Mouse (Mus musculus) heart, adult 8-10 months (tissue): ENCODE measurements at regions not wholly inside any gene's neighbourhood (a gene's known extent, or its start where the extent isn't known, plus 50 kb on each side); places are given as distances from the start of the nearest gene placed in this dataset.

Experiments used
- DNase-seq: peaks from one replicate; pipeline ENCODE4 v3.0.0; 2022; ENCODE audit warnings: low spot score

GRCm38 (mm10) chr6:31061813-31062212 lies 102.9 kb upstream of the Klf14 start:
- DNase-seq, result no peak

- no peak for DNase-seq
Measured at GRCm38 (mm10) chr6:31065419-31065818, 106.5 kb upstream of the Klf14 start.

GRCm38 (mm10) chr6:31066861-31067260 lies 108.0 kb upstream of the Klf14 start:
- DNase-seq, result no peak

- DNase-seq, result no peak
Measured at GRCm38 (mm10) chr6:31067453-31067852, 108.6 kb upstream of the Klf14 start.

GRCm38 (mm10) chr6:31069243-31069642 lies 110.4 kb upstream of the Klf14 start:
- DNase-seq, result no peak

GRCm38 (mm10) chr6:31070537-31070936 lies 111.7 kb upstream of the Klf14 start:
- DNase-seq, result no peak

- no peak for DNase-seq
Measured at GRCm38 (mm10) chr6:31070966-31071365, 112.1 kb upstream of the Klf14 start.

GRCm38 (mm10) chr6:31072072-31072471 lies 113.2 kb upstream of the Klf14 start:
- DNase-seq, result no peak

GRCm38 (mm10) chr6:31072559-31072958 lies 113.7 kb upstream of the Klf14 start:
- DNase-seq, result no peak

- DNase-seq, result no peak
Measured at GRCm38 (mm10) chr6:31073338-31073737, 114.5 kb upstream of the Klf14 start.

GRCm38 (mm10) chr6:31074394-31074793 lies 115.5 kb upstream of the Klf14 start:
- no peak for DNase-seq

GRCm38 (mm10) chr6:31075209-31075571 lies 116.3 kb upstream of the Klf14 start:
- DNase-seq, result no peak

GRCm38 (mm10) chr6:31075572-31076477 lies 116.9 kb upstream of the Klf14 start:
- peak; percentile 78 for DNase-seq

- DNase-seq, result no peak
Measured at GRCm38 (mm10) chr6:31076478-31076834, 117.6 kb upstream of the Klf14 start.

- DNase-seq, result no peak
Measured at GRCm38 (mm10) chr6:31077216-31077615, 118.3 kb upstream of the Klf14 start.

- no peak for DNase-seq
Measured at GRCm38 (mm10) chr6:31077779-31078178, 118.9 kb upstream of the Klf14 start.

- peak; percentile 83 for DNase-seq
Measured at GRCm38 (mm10) chr6:31078413-31078812, 119.5 kb upstream of the Klf14 start.

GRCm38 (mm10) chr6:31079586-31080259 lies 120.8 kb upstream of the Klf14 start:
- DNase-seq, result no peak

GRCm38 (mm10) chr6:31080279-31080678 lies 121.4 kb upstream of the Klf14 start:
- DNase-seq, result no peak

GRCm38 (mm10) chr6:31080691-31081090 lies 121.8 kb upstream of the Klf14 start:
- DNase-seq, result no peak

- DNase-seq, result no peak
Measured at GRCm38 (mm10) chr6:31081238-31081637, 122.4 kb upstream of the Klf14 start.

- DNase-seq, result no peak
Measured at GRCm38 (mm10) chr6:31081988-31082387, 123.1 kb upstream of the Klf14 start.
